Mouse (Mus musculus) spleen, adult 2 months (tissue): ENCODE measurements around the gene Col7a1.

Experiments
- CTCF ChIP-seq: fragments of 200-500 bp; IDR thresholded peaks from 2 replicates; pipeline ENCODE4 v1.5.1; 2011; ENCODE audit warnings: mild to moderate bottlenecking, inconsistent platforms; ENCODE audit not compliant: insufficient read depth, insufficient read length, insufficient replicate concordance; ENCODE audit errors: extremely low read depth
- POLR2A ChIP-seq: fragments of 200-500 bp; IDR thresholded peaks from 2 replicates; pipeline ENCODE4 v1.6.1; 2011; ENCODE audit warnings: low read depth, low read length, inconsistent platforms

DNA sequence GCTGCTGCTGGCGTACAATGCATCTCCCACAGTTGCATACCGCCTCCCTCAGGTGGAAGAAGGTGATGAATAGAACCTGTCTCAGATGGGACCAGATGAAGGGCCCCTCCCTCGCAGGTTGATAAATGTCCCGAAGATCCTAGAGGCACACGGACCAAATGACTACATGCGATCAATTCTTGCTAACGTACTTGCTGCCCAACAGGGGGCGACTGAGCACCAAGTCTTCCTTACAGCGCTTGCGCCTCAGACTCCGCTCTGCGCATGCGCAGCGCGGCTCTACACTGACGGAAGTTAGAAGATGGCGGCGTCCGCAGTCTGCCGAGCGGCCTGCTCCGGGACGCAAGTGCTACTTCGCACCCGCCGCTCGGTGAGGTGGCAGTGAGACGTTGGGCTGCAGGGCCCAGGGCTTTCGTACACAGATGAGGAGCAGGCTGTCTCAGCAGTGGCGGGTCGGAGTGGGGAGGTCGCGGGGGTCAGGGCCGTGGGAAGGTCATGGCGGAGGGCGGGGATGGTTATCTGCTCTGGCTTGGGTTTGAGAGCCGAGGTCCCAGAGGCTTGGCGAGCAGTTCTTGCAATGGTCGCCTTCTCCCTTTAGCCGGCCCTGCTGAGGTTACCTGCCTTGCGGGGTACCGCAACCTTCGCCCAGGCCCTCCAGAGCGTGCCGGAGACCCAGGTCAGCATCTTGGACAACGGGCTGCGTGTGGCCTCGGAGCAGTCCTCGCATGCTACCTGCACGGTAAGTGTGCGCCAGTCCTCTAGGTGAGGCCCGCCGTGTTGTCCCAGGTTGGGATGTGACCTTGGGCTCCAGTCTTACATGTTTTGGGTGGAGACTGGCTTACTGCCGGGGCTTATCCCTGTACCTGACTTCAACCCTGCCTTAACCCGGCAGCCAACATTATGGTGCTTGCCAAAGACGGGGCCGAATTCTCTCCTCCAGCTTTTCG, 16.7 kb upstream of the Col7a1 start, which contains the start of gene Uqcrc1:
- TF ChIP-seq CTCF = peak; percentile 79
- TF ChIP-seq POLR2A = peak; percentile 91
